Mouse (Mus musculus) forebrain, embryonic 16.5 days (tissue): Measurements from ENCODE around the gene Slx4ip. TPM values are rescaled to one million over a fixed set of nuclear protein-coding genes. Genes with fewer than 3 reads are reported as not detected.

Source experiments
- ATAC-seq: fragments of 200-750 bp; cut with Nextera tagmentation; 2 replicates; pipeline ENCODE4 v1.8.0; 2017; ENCODE audit warnings: mild to moderate bottlenecking, moderate library complexity
- H3K27ac ChIP-seq: fragments of 300-500 bp; sonication (generic); 2 replicates; pipeline ENCODE4 v1.5.1; 2014; ENCODE audit warnings: low read length, control low read depth
- H3K27me3 ChIP-seq: fragments of 300-500 bp; sonication (generic); replicated peaks from 2 replicates; pipeline ENCODE4 v1.6.1; 2014; ENCODE audit warnings: low read length; ENCODE audit not compliant: control insufficient read depth, insufficient read depth
- H3K36me3 ChIP-seq: fragments of 300-500 bp; sonication (generic); 2 replicates; pipeline ENCODE4 v1.6.1; 2014; ENCODE audit not compliant: control insufficient read depth, insufficient read depth
- H3K4me1 ChIP-seq: fragments of 300-500 bp; sonication (generic); replicated peaks from 2 replicates; pipeline ENCODE4 v1.6.1; 2014; ENCODE audit warnings: low read length; ENCODE audit not compliant: control insufficient read depth, insufficient read depth
- H3K4me2 ChIP-seq: fragments of 300-500 bp; sonication (generic); 2 replicates; pipeline ENCODE4 v1.6.1; 2014; ENCODE audit warnings: mild to moderate bottlenecking, low read length, control low read depth
- H3K4me3 ChIP-seq: fragments of 300-500 bp; sonication (generic); replicated peaks from 2 replicates; pipeline ENCODE4 v1.5.1; 2014; ENCODE audit warnings: mild to moderate bottlenecking, low read length, control low read depth
- H3K9ac ChIP-seq: fragments of 300-500 bp; sonication (generic); replicated peaks from 2 replicates; pipeline ENCODE4 v1.6.1; 2014; ENCODE audit warnings: low read depth, low read length, control low read depth
- H3K9me3 ChIP-seq: fragments of 300-500 bp; sonication (generic); 2 replicates; pipeline ENCODE4 v1.6.1; 2016; ENCODE audit warnings: low read length; ENCODE audit not compliant: control insufficient read depth
- WGBS: fragments of 180-500 bp; shearing (Covaris S2); extraction: QIAGEN DNeasy Blood & Tissue Kit; methylation state at CpG from one replicate; pipeline ENCODE4 v1.1.7; 2014; 5-methylcytosine and 5-hydroxymethylcytosine counted together
- polyA plus RNA-seq: library from polyadenylated mRNA; unstranded; fragments of >200 nt; fragmentation: Nextera tagmentation; extraction: Ambion mirVana; gene quantifications from 2 replicates; pipeline ENCODE4 v1.2.1, GENCODE M21; 2015

Gene Slx4ip
- polyA plus RNA-seq, 1 experiment from 2014 or later: 12.4 TPM

GRCm38 (mm10) chr2:136981062-136981879 lies 90.3 kb downstream of the Slx4ip start:
- H3K4me1 ChIP-seq: peaks cover 7% of the 10 kb centered on the region; the same call in 1 of the 2 replicates
- no peaks in the 10 kb centered on the region for H3K9me3 ChIP-seq
- 0 out of 2 replicates have a peak overlapping the region, but pooled peaks have one; percentile 2 for H3K27ac ChIP-seq
- H3K4me2 ChIP-seq: no peak overlapping the region
- WGBS: 10% methylated on average over 10 of the region's 10 CpGs
- no peak overlapping the region for H3K4me3 ChIP-seq
- no peak overlapping the region for H3K9ac ChIP-seq
- H3K36me3 ChIP-seq: no peaks in the 10 kb centered on the region
- no peaks in the 10 kb centered on the region for H3K27me3 ChIP-seq
- ATAC-seq: peak; percentile 79

GRCm38 (mm10) chr2:136983959-136984358 lies 92.9 kb downstream of the Slx4ip start:
- no peak overlapping the region for H3K9ac ChIP-seq
- H3K27me3 ChIP-seq: no peaks in the 10 kb centered on the region
- H3K4me3 ChIP-seq: no peak overlapping the region
- H3K4me1 ChIP-seq: peaks cover 7% of the 10 kb centered on the region; the same call in 1 of the 2 replicates
- ATAC-seq: no peak
- no peaks in the 10 kb centered on the region for H3K9me3 ChIP-seq
- no peaks in the 10 kb centered on the region for H3K36me3 ChIP-seq
- no peak overlapping the region for H3K4me2 ChIP-seq
- no peak overlapping the region for H3K27ac ChIP-seq
- 85% methylated on average over 2 of the region's 2 CpGs for WGBS

GRCm38 (mm10) chr2:136985998-136986730 lies 95.1 kb downstream of the Slx4ip start:
- H3K4me1 ChIP-seq: peaks cover 3% of the 10 kb centered on the region; the same call in 1 of the 2 replicates
- H3K4me2 ChIP-seq: no peak overlapping the region
- H3K9me3 ChIP-seq: no peaks in the 10 kb centered on the region
- H3K27ac ChIP-seq: no peak overlapping the region
- 85% methylated on average over 6 of the region's 6 CpGs for WGBS
- no peaks in the 10 kb centered on the region for H3K27me3 ChIP-seq
- ATAC-seq: no peak
- H3K36me3 ChIP-seq: no peaks in the 10 kb centered on the region
- no peak overlapping the region for H3K4me3 ChIP-seq
- no peak overlapping the region for H3K9ac ChIP-seq

GRCm38 (mm10) chr2:136993116-136993515 lies 102.1 kb downstream of the Slx4ip start:
- Histone ChIP-seq H3K4me1 (no peaks in the 10 kb centered on the region), H3K27me3 (no peaks in the 10 kb centered on the region), H3K9me3 (no peaks in the 10 kb centered on the region), H3K4me2 (no peak overlapping the region), H3K4me3 (no peak overlapping the region), H3K9ac (no peak overlapping the region), H3K36me3 (no peaks in the 10 kb centered on the region), H3K27ac (no peak overlapping the region)
- 95% methylated on average over 3 of the region's 3 CpGs for WGBS
- ATAC-seq: no peak

- Histone ChIP-seq H3K9ac (no peak overlapping the region), H3K4me3 (no peak overlapping the region), H3K4me2 (no peak overlapping the region), H3K36me3 (no peaks in the 10 kb centered on the region), H3K27me3 (no peaks in the 10 kb centered on the region), H3K9me3 (no peaks in the 10 kb centered on the region), H3K27ac (no peak overlapping the region), H3K4me1 (no peaks in the 10 kb centered on the region)
- ATAC-seq: no peak
Measured at GRCm38 (mm10) chr2:136997104-136997503, 106.1 kb downstream of the Slx4ip start.

GRCm38 (mm10) chr2:137002031-137002430 lies 111.0 kb downstream of the Slx4ip start:
- Histone ChIP-seq H3K9ac (no peak overlapping the region), H3K27me3 (no peaks in the 10 kb centered on the region), H3K27ac (no peak overlapping the region), H3K4me3 (no peak overlapping the region), H3K9me3 (no peaks in the 10 kb centered on the region), H3K36me3 (no peaks in the 10 kb centered on the region), H3K4me2 (no peak overlapping the region), H3K4me1 (no peaks in the 10 kb centered on the region)
- 90% methylated on average over 1 of the region's 1 CpGs for WGBS
- no peak for ATAC-seq

- Histone ChIP-seq H3K27ac (no peak overlapping the region), H3K9me3 (no peaks in the 10 kb centered on the region), H3K27me3 (no peaks in the 10 kb centered on the region), H3K4me2 (no peak overlapping the region), H3K36me3 (no peaks in the 10 kb centered on the region), H3K9ac (no peak overlapping the region), H3K4me3 (no peak overlapping the region), H3K4me1 (no peaks in the 10 kb centered on the region)
- no peak for ATAC-seq
- 62% methylated on average over 1 of the region's 1 CpGs for WGBS
Measured at GRCm38 (mm10) chr2:137006656-137007055, 115.6 kb downstream of the Slx4ip start.

GRCm38 (mm10) chr2:137011980-137012379 lies 121.0 kb downstream of the Slx4ip start:
- Histone ChIP-seq H3K9me3 (no peaks in the 10 kb centered on the region), H3K27ac (no peak overlapping the region), H3K4me1 (no peaks in the 10 kb centered on the region), H3K4me2 (no peak overlapping the region), H3K9ac (no peak overlapping the region), H3K4me3 (no peak overlapping the region), H3K36me3 (no peaks in the 10 kb centered on the region), H3K27me3 (no peaks in the 10 kb centered on the region)
- 58% methylated on average over 1 of the region's 1 CpGs for WGBS
- ATAC-seq: no peak

GRCm38 (mm10) chr2:137013151-137013550 lies 122.1 kb downstream of the Slx4ip start:
- ATAC-seq: no peak
- 78% methylated on average over 3 of the region's 3 CpGs for WGBS
- no peaks in the 10 kb centered on the region for H3K27me3 ChIP-seq

More at GRCm38 (mm10) chr2:137013151-137013550, 122.1 kb downstream of the Slx4ip start:
- Histone ChIP-seq H3K4me3 (no peak overlapping the region), H3K9ac (no peak overlapping the region), H3K36me3 (no peaks in the 10 kb centered on the region), H3K9me3 (no peaks in the 10 kb centered on the region), H3K4me2 (no peak overlapping the region), H3K27ac (no peak overlapping the region), H3K4me1 (no peaks in the 10 kb centered on the region)
